Comparison of ENCODE assay signal across 19 mouse cellular contexts in the genomic region with DNA sequence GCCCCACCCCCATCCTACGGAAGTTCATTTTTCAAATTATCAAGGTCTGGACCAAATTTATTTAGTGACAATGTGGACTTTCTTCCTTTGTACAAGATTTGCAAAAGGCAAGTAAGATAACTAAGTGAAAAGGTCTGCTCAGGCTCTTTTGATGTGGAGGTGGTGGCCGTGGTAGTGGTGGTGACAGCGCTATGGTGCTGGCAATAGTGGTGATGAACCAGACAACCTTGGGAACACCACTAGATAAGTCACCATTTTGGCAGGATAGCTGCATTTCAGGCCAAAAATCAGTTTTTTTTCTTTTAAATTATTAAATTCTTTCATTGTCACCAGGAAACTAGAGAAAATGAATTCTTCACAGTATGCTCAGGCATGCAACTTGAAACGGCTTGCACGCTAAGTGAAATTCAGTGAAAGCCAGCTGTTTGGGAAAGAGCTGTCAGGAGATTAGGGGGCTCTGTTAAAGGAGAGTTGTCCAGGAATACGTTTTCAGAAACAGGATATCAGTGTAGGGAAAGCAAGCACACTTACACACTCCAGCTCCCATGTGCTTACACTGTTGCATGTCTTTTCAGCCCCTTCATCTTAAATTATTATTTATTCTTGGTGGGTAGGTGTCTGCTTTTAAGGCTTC.
DNase-seq lines count a peak whose midpoint lies in the region; ATAC-seq and TF ChIP-seq lines count a peak whose summit lies in the region.
"Had no signal": no experiment of that assay in that cellular context is flagged by ENCODE, and none has a peak within 500 bp of the region (broad histone marks: within the 10 kb centered on the region; RNA-seq: fewer than 3 reads in every experiment).

No protein-coding gene starts in this region.

- peak overlapping the region; percentile 30; the same call in 1 of the 2 replicates for H3K27ac ChIP-seq in heart, embryonic 16.5 days (ENCODE audit: low read length)
- H3K27ac ChIP-seq in lung, postnatal 0 days (ENCODE audit: low read length) = no peak overlapping the region
- H3K27ac ChIP-seq: midbrain, embryonic 12.5 days had no signal

- 54% methylated on average over 6 of the region's 6 CpGs for WGBS in heart, embryonic 16.5 days
- WGBS in lung, postnatal 0 days = 41% methylated on average over 6 of the region's 6 CpGs

- H3K9me3 ChIP-seq in heart, embryonic 16.5 days (replicated peaks; ENCODE audit: control insufficient read depth, low read length) = peaks cover 4% of the 10 kb centered on the region; the same call in 1 of the 2 replicates
- H3K9me3 ChIP-seq in lung, postnatal 0 days (ENCODE audit: low read length) = no peaks in the 10 kb centered on the region
- H3K9me3 ChIP-seq: midbrain, embryonic 12.5 days had no signal

- H3K36me3 ChIP-seq in heart, embryonic 16.5 days (ENCODE audit: control insufficient read depth, insufficient read depth) = no peaks in the 10 kb centered on the region
- H3K36me3 ChIP-seq in lung, postnatal 0 days (ENCODE audit: insufficient read depth, low read length) = no peaks in the 10 kb centered on the region
- H3K36me3 ChIP-seq: midbrain, embryonic 12.5 days had no signal

- TF ChIP-seq CTCF in lung, postnatal 0 days (IDR thresholded peaks at IDR 0.05) = no peak

- H3K27me3 ChIP-seq in heart, embryonic 16.5 days (ENCODE audit: control insufficient read depth, insufficient read depth, low read length) = no peaks in the 10 kb centered on the region
- H3K27me3 ChIP-seq in lung, postnatal 0 days (replicated peaks; ENCODE audit: insufficient read depth, low read length) = no peaks in the 10 kb centered on the region
- H3K27me3 ChIP-seq: midbrain, embryonic 12.5 days; Patski had no signal

- H3K4me2 ChIP-seq in heart, embryonic 16.5 days (ENCODE audit: low read depth, low read length) = no peak overlapping the region
- H3K4me2 ChIP-seq in lung, postnatal 0 days (replicated peaks; ENCODE audit: low read depth, low read length) = no peak overlapping the region
- H3K4me2 ChIP-seq: midbrain, embryonic 12.5 days had no signal

- H3K4me1 ChIP-seq in heart, embryonic 16.5 days (ENCODE audit: control insufficient read depth, insufficient read depth, low read length) = peaks cover 12% of the 10 kb centered on the region
- peaks cover 5% of the 10 kb centered on the region; the same call in 1 of the 2 replicates for H3K4me1 ChIP-seq in lung, postnatal 0 days (ENCODE audit: insufficient read depth, low read depth, low read length)

- no peak overlapping the region for H3K9ac ChIP-seq in heart, embryonic 16.5 days (ENCODE audit: low read length)
- H3K9ac ChIP-seq in lung, postnatal 0 days (replicated peaks; ENCODE audit: low read depth) = no peak overlapping the region
- H3K9ac ChIP-seq: forebrain, postnatal 0 days; midbrain, embryonic 12.5 days had no signal

- no peak overlapping the region for H3K4me3 ChIP-seq in heart, embryonic 16.5 days (ENCODE audit: low read length)
- H3K4me3 ChIP-seq in lung, postnatal 0 days (ENCODE audit: low read depth, low read length) = no peak overlapping the region
- H3K4me3 ChIP-seq: midbrain, embryonic 12.5 days; myocyte had no signal

- no peak for ATAC-seq in heart, embryonic 16.5 days (replicated peaks; ENCODE audit: extremely low read depth, insufficient read depth, low FRiP score)
- ATAC-seq in lung, postnatal 0 days = peak; percentile 61
- ATAC-seq: forebrain, postnatal 0 days; Patski had no signal

- peak; percentile 33 for DNase-seq in adrenal gland, postnatal 14 days
- DNase-seq in adrenal gland, postnatal 10 days = no peak
- DNase-seq in heart, adult 8-10 months (ENCODE audit: low spot score) = no peak
- DNase-seq in lung, postnatal 0 days (ENCODE audit: low spot score) = peak; percentile 78
- DNase-seq in lung, adult 18-20 months = no peak
- no peak for DNase-seq in right cerebral cortex, adult 18-20 months
- DNase-seq in retina, embryonic 14.5 days (ENCODE audit: low spot score) = no peak
- DNase-seq: cerebellum, adult 8-10 months; forebrain, postnatal 0 days; gastrocnemius, postnatal 14 days; heart, postnatal 4 days; kidney, postnatal 36 days; layer of hippocampus, postnatal 36 days; right cerebral cortex, postnatal 25 days; thymus, postnatal 14 days had no signal

- peak; percentile 70 for TF ChIP-seq EP300 in lung, postnatal 0 days (IDR thresholded peaks at IDR 0.05)

Comparison
In these comparisons a context has a peak if more than half of its experiments do, and no peak if none do; other contexts are left out.
1. DNase-seq: peak in adrenal gland, postnatal 14 days (single experiment) and lung, postnatal 0 days (single experiment); none in adrenal gland, postnatal 10 days (single experiment), heart, adult 8-10 months (single experiment), lung, adult 18-20 months (0 of 2), right cerebral cortex, adult 18-20 months (single experiment) and retina, embryonic 14.5 days (single experiment).